Mouse (Mus musculus) adrenal gland, postnatal 14 days (tissue): ENCODE results near the gene Tgds. TPM values are rescaled to one million over a fixed set of nuclear protein-coding genes. Genes with fewer than 3 reads are reported as not detected.
"Not testable (repeated sequence)": the region's sequence is repeated elsewhere in the genome, so short reads cannot be mapped to it uniquely, and the experiment has no call there.

Experiments used
- DNase-seq: peaks from one replicate; pipeline ENCODE4 v3.0.0; 2021; ENCODE audit warnings: mixed read lengths
- long read RNA-seq, 2 experiments: library from polyadenylated mRNA; stranded (forward); transcript quantifications; one replicate each; pipeline ENCODE4 v2.0.0; 2021
- total RNA-seq: library from RNA; stranded (reverse); gene quantifications from 2 replicates; pipeline ENCODE4 v1.2.3, GENCODE M21; 2021

Tgds gene
- 22.0 and 22.4 TPM in 2 replicates for total RNA-seq
- long read RNA-seq, experiment 1, transcript Tgds-201 (12 exons, 1,682 nt), result major isoform, 30 of 46 reads
- long read RNA-seq, experiment 1, partial matches to known transcripts, result 1 of 46 reads
- long read RNA-seq, experiment 1, other reads (novel, unspliced or antisense), result 9 of 46 reads
- long read RNA-seq, experiment 2, transcript Tgds-201 (12 exons, 1,682 nt), result major isoform, 22 of 33 reads
- long read RNA-seq, experiment 2, partial matches to known transcripts, result 6 of 33 reads
- long read RNA-seq, experiment 2, other reads (novel, unspliced or antisense), result 3 of 33 reads

DNA sequence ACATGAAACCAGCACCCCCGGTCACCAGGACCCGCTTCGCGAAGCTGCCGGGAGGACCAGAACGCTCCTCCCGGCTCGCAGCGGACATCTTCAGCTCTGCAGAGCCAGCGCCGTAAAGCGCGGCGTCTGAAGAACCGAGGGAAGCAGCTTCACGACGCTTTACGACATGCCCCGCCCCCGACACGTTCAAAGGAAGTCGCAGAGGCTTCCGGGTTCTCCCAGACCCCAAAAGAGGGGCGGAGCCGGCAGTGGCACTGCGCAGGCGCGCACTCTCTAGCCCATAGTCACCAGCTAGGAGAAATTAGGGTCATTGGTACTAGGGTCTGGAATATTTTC is at the start of gene Tgds:
Gene Tgds, minus strand, starts transcription at position 114 of the 336 bp plus-strand sequence.
- peak; percentile 99 for DNase-seq

DNA sequence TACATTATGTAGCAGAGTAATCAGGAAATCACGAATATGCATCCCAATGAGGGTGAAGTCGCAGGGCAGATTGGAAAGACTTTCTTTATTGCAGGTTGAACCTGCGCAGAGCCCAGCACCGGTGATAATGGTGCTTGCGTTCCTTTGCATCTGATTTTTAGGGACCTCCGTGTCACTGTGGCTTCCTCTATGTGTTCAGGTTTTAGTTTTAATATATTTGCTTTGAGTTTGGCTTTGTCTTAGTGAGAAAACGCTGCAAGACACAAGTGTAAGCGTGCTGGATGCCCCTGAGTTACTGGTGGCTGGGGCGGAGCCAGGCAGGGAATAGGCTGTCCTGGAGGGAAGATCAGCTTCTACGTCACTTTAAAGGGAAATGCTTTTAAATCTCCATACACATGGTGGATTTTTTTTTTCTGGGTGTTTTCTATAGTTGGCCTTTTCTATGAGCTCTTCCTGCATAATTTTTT is 48.2 kb upstream of the Tgds start:
- peak; percentile 63 for DNase-seq

DNA sequence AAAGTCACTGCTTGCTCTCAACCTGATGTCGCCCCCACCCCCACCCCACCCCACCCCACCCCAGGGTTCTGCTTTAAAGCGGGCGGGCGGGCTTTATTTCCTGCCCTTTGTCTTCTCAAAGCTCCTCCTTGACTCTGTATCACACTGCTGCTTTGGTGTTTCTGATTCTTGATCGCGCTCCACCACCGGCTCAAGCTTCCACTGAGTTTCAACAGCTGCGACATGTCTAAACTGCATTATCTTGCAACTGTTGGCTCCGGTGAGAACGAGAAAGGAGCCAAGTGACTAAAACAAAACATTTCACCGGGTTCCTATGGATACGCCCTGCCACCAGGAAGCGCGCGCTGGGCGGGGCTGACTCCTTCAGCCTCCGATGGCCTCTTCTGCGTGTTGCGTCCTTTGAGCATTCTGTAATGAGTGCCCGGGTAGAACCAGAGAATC is 47.6 kb upstream of the Tgds start:
- DNase-seq, result peak; percentile 74

- no peak for DNase-seq
Measured at GRCm38 (mm10) chr14:118179701-118180100, 47.1 kb upstream of the Tgds start.

DNA sequence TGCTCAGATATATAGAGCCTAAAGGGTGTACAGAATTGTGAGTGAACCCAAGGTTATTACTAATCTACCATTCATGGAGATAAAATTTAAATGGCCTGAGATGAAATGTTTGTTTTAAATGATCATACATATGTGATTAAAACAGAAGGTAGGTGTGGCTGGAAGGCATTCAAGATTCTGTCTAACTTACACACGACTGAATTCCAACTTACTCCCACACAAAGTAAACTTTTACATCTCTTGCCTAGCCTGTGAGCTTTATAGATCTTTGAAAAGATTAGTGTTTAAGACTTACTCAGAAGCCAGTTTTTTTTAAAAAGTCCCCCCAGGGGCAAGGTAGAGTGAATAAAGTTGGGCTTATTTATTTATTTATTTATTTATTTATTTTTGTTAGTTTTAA is 46.7 kb upstream of the Tgds start:
- DNase-seq, result no peak

- no peak for DNase-seq
Measured at GRCm38 (mm10) chr14:118175694-118176085, 43.1 kb upstream of the Tgds start.

DNA sequence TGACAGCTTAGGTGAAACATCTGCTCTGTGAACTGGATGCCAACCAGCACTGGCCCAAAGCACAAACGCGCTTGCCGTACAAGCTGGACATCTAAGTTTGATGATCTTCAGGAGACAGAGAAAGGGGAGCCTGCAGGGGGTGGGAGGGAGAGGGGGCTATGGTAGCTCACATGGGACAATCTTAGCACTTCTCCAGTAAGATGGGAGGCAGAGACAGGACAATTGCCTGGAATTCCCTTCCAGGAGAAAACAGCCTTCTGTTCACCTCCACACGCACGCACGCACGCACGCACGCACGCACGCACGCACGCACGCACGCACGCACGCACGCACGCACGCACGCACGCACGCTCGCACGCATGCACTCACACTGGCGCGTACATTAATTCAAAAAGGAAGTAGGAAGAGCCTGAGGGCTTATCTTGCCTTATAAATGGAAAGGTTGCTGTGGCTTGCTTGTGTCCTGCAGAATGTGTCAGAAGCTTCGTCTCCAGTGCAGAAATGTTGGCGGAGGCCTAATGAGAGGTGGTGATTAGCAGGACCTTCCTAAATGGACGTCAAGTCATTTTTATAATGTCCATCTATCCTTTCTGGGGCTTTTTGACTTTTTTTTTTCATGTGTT is 42.6 kb upstream of the Tgds start:
- DNase-seq, result no peak

- DNase-seq, result no peak
Measured at GRCm38 (mm10) chr14:118173590-118174203, 41.1 kb upstream of the Tgds start.

DNA sequence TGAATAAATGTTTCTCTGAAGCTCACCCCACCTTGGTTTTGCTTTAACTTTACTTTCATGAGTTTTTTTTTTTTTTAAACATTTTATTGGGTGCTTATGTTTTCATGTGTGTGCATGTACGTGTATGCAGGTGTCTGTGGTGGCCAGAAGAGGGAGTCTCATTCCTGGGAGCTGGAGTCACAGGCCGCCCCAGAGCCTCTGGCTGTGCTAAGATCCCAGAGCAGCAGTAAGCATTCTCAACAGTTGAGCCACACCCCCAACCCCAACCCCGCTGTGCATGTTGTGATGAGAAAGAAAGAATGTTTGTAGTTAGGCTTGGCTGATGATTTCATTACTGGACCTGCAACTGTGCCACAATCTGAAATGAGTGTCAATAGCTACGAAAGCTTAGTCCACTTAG is 36.2 kb upstream of the Tgds start:
- no peak for DNase-seq

GRCm38 (mm10) chr14:118162640-118163039 is 30.1 kb upstream of the Tgds start:
- DNase-seq, result no peak

GRCm38 (mm10) chr14:118161751-118162150 is 29.2 kb upstream of the Tgds start:
- no peak for DNase-seq

- DNase-seq, result peak; percentile 73
Measured at GRCm38 (mm10) chr14:118157146-118157545, 24.6 kb upstream of the Tgds start.

- no peak for DNase-seq
Measured at GRCm38 (mm10) chr14:118156740-118157139, 24.2 kb upstream of the Tgds start.

DNA sequence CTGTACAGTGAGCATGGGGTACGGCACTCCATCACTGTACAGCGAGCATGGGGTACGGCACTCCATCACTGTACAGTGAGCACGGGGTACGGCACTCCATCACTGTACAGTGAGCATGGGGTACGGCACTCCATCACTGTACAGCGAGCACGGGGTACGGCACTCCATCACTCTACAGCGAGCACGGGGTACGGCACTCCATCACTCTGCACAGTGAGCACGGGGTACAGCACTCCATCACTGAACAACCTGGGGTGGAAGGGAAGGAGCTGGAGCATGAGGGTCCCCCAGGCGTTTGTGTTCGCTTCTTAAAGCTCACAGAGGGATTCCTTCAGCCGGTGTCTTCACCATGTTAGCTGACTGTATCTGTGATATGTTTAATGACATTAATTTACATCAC is 23.5 kb upstream of the Tgds start:
- not testable (repeated sequence) for DNase-seq

- DNase-seq, result no peak
Measured at GRCm38 (mm10) chr14:118152294-118152651, 19.7 kb upstream of the Tgds start.

- DNase-seq, result peak; percentile 31
Measured at GRCm38 (mm10) chr14:118151651-118152293, 19.2 kb upstream of the Tgds start.

DNA sequence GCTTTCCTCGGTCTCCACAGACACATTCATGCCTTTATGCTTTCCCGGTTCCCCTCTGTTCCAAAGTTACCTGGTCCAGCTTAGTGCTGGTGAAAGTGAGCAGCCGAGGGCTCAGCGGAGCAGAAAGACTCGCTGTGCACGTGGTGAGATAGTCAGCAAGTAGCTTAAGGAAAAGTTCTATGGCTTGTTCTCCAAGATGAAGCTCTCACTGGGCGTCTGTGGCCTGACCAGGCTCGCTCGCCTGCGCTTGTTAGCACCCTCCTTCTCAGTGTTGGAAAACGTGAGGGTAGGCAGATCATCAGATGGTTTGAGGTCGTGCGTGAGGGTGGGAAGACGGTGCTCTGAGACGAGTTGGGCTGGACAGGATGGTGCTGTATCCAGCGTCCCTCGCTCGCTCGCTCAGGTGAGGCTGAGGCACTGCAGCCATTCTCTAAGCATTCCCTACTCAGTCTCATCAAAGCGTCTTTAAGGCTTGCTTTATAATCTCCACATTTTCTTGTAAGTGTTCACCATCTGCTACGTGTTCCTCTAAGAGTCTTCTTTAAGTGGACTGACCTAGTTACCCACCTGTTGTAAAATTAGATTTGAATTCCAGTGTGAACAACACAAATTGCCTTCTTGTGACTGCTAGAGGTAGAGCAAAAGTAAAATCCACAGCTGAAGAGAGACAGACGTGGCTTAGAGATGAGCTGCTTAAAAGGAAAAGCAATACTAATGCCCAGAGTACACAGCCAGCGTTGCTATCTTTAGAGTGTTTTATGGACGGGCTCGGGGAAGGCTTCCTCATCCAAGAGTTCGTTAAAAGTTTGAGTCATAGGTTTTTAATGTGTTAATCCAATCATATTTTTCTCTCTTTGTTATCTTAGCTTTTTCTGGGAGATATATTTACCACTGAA is 18.3 kb upstream of the Tgds start:
- DNase-seq, result no peak

DNA sequence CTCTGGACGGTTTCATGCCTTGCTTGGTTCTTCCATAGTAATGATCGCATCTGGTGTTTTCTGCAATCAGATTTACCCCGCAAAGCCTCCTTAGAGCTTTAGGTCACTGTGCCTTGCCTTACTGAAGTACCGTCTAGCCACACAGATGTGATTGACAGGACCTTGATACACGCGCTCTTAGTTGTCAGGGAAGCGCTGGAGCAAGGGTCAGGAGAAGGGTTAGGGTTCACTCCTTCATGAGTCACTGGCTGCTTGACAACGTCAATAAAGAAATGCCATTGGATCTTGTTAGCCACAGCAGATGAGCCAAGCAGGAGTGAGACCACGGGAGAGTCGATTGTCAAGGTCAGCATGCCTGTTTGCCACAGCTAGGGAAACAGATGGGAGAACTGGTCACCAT is 16.0 kb upstream of the Tgds start:
- no peak for DNase-seq

DNA sequence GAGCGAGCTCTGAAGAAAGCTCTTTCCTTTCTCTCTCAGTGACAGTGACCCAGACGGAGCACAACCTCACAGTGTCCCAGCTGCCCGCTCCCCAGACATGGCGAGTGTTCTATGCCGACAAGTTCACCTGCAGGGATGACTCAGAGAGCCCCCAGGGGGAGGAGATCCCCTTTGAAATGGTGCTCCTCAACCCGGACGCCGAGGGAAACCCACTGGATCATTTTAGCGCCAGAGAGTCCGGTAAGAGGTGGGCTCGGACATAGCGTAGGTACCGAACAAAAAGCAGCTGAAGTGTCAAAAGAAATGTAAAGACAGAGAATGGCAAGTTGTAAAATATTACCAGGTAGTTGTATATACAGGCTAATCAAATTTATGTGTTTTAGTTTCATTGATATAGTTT is 15.5 kb upstream of the Tgds start:
- no peak for DNase-seq

- no peak for DNase-seq
Measured at GRCm38 (mm10) chr14:118142283-118142682, 9.7 kb upstream of the Tgds start.

DNA sequence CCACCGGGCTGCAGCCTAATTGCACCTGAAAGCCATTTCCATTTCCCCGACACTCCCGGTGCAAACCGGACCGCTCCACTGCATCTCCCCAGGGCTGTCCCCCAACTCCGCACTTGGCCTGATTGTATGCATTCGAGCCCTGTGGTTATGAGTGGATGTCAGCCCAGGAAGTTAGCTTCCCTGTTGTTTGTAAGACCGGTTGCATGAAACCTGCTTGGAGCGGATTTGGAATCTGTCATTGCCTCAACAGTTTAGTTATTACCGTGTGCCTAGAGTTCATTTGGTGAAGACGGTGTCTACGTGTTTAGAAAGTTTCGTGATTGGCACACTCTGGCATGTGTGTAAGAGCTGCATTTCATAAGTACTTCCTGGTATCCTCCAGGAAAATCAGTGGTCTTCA is 4.9 kb upstream of the Tgds start:
- no peak for DNase-seq
